In genomic region chr10:119395048-119395447, GRCm38 (mm10) we compare ENCODE assay signal across 18 mouse cellular contexts. TPM values are rescaled to one million over a fixed set of nuclear protein-coding genes. Genes with fewer than 3 reads are reported as not detected.
"Had no signal": no experiment of that assay in that cellular context is flagged by ENCODE, and none has a peak within 500 bp of the region (broad histone marks: within the 10 kb centered on the region; RNA-seq: fewer than 3 reads in every experiment).

No protein-coding gene starts in this region.

- ATAC-seq: liver, postnatal 0 days; lung, postnatal 0 days; midbrain, embryonic 13.5 days had no signal

- DNase-seq: kidney, postnatal 10 days; kidney, postnatal 4 days; left cerebral cortex, postnatal 4 days; liver, postnatal 0 days; lung, embryonic 14.5 days; right cerebral cortex, postnatal 25 days; spleen, adult 18-20 months; thymus, postnatal 25 days had no signal

- H3K36me3 ChIP-seq: kidney, embryonic 15.5 days; limb, embryonic 12.5 days; limb, embryonic 15.5 days; midbrain, embryonic 13.5 days; stomach, embryonic 15.5 days had no signal

- H3K4me3 ChIP-seq: kidney, embryonic 15.5 days; limb, embryonic 12.5 days; limb, embryonic 15.5 days; midbrain, embryonic 13.5 days; stomach, embryonic 15.5 days had no signal

- H3K27me3 ChIP-seq: kidney, embryonic 15.5 days; limb, embryonic 12.5 days; limb, embryonic 15.5 days; midbrain, embryonic 13.5 days; stomach, embryonic 15.5 days had no signal

- H3K4me1 ChIP-seq: kidney, embryonic 15.5 days; limb, embryonic 12.5 days; limb, embryonic 15.5 days; midbrain, embryonic 13.5 days; stomach, embryonic 15.5 days had no signal

- H3K9me3 ChIP-seq: kidney, embryonic 15.5 days; limb, embryonic 15.5 days; stomach, embryonic 15.5 days had no signal

- H3K27ac ChIP-seq: kidney, embryonic 15.5 days; limb, embryonic 12.5 days; limb, embryonic 15.5 days; liver, embryonic 14.5 days; macrophage; midbrain, embryonic 13.5 days; stomach, embryonic 15.5 days had no signal

- H3K9ac ChIP-seq: kidney, embryonic 15.5 days; limb, embryonic 12.5 days; limb, embryonic 15.5 days; liver, embryonic 14.5 days; liver, postnatal 0 days; lung, embryonic 14.5 days; midbrain, embryonic 13.5 days; stomach, embryonic 15.5 days had no signal

- H3K4me2 ChIP-seq: kidney, embryonic 15.5 days; limb, embryonic 12.5 days; limb, embryonic 15.5 days; liver, embryonic 11.5 days; lung, embryonic 14.5 days; midbrain, embryonic 13.5 days; stomach, embryonic 15.5 days had no signal

RNA-seq across cellular contexts. Expression of gene Grip1, which starts 58.6 kb away (rescaled TPM):
- total RNA-seq: megakaryocyte, adult 5-6 weeks had no signal
- polyA plus RNA-seq: macrophage had no signal
